Mouse (Mus musculus): ENCODE data around the gene Capns1. TPM values are rescaled to one million over a fixed set of nuclear protein-coding genes. Genes with fewer than 3 reads are reported as not detected.

The Capns1 gene
- polyA plus RNA-seq, 1 experiment from 2014 or later, result 71.7 TPM

DNA sequence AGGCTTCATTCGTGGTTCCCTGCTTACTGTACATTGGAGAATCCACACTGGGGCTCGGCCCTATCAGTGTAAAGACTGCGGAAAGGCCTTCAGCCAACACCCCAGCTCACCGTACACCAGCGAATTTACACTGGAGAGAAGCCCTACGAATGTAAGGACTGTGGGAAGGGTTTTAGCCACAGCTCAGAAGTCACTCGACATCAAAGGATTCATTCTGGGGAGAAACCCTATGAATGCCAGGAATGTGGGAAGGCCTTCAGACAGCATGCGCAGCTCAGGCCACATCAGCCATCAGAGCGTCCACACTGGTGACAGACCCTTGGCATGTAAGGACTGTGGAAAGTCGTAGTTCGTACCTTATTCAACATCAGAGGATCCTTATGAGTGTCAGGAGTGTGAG, 20.4 kb downstream of the Capns1 start:
- Histone ChIP-seq H3K4me3 (ENCODE audit: low read depth, low read length) (no peak overlapping the region), H3K4me2 (no peak overlapping the region), H3K27me3 (ENCODE audit: control insufficient read depth, insufficient read depth, low read length) (no peaks in the 10 kb centered on the region), H3K9me3 (replicated peaks; ENCODE audit: control insufficient read depth, low read length) (no peaks in the 10 kb centered on the region), H3K9ac (ENCODE audit: low read depth, low read length) (no peak overlapping the region), H3K4me1 (ENCODE audit: control insufficient read depth, insufficient read depth, low read length) (no peaks in the 10 kb centered on the region), H3K27ac (ENCODE audit: low read depth, low read length) (no peak overlapping the region), H3K36me3 (ENCODE audit: control insufficient read depth, insufficient read depth, low read length) (peaks cover 11% of the 10 kb centered on the region)
- no peak for ATAC-seq (replicated peaks; ENCODE audit: insufficient number of reproducible peaks, low FRiP score, low TSS enrichment)
- WGBS (ENCODE audit: insufficient replicate concordance), result 62% methylated on average over 11 of the region's 11 CpGs

DNA sequence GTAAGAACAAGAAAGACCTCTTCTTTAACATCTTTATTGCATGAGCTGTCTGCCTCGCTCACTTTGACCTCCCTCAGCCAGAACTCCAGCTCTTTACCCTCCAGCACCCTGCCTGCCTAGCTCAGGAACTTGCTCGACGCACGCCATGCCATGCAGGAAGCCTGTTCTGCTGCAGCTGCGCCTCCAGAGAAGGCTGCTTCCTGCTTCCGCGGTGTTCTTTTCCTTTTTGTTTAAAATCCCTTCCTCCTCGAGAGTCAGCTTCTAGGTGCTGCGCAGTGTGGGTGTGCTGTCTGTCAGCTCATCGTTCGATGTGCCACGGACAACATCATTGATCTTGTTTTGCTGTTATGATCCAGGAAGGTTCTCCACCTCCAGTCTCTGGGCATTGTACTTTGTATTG, 22.1 kb downstream of the Capns1 start:
- Histone ChIP-seq H3K27ac (ENCODE audit: low read depth, low read length) (no peak overlapping the region), H3K9me3 (replicated peaks; ENCODE audit: control insufficient read depth, low read length) (no peaks in the 10 kb centered on the region), H3K9ac (ENCODE audit: low read depth, low read length) (no peak overlapping the region), H3K4me3 (ENCODE audit: low read depth, low read length) (no peak overlapping the region), H3K4me1 (ENCODE audit: control insufficient read depth, insufficient read depth, low read length) (no peaks in the 10 kb centered on the region), H3K4me2 (no peak overlapping the region), H3K36me3 (ENCODE audit: control insufficient read depth, insufficient read depth, low read length) (peaks cover 11% of the 10 kb centered on the region), H3K27me3 (ENCODE audit: control insufficient read depth, insufficient read depth, low read length) (no peaks in the 10 kb centered on the region)
- 71% methylated on average over 12 of the region's 12 CpGs for WGBS (ENCODE audit: insufficient replicate concordance)
- no peak for ATAC-seq (replicated peaks; ENCODE audit: insufficient number of reproducible peaks, low FRiP score, low TSS enrichment)

DNA sequence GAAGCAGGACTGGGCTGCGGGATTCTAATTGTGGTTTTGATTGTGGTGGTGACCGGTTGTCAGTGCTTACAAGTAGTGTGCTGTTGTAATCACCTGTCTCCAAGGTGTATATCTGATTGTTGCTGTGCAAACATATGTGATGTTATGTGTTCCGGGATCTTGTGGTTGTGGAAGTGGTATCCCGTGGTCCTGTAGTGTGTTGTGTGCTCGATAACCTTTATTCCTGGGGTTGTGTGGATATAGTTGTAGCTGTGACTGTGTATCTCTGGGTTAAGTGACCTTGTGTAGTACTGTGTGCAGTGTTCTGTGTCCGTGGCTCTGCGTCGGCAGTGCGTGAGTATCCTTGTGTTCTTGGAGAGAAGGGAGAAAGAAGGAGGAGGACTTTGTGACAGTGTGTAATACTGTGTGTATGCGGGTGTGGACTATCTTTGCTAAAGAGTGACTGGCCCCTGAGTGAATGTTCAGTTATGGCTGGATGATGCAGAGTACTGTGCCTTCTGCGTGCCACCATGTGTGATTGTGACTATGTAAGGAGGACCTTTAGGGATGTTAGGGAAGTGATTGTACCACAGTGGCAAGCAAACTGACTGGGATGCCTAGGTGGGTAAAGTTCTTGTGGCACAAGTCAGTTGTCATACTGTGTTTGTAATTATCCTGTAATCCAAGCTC, 28.2 kb downstream of the Capns1 start:
- peaks cover 10% of the 10 kb centered on the region for H3K36me3 ChIP-seq (ENCODE audit: control insufficient read depth, insufficient read depth, low read length)
- 30% methylated on average over 11 of the region's 11 CpGs for WGBS (ENCODE audit: insufficient replicate concordance)
- peak overlapping the region; percentile 98 for H3K9ac ChIP-seq (ENCODE audit: low read depth, low read length)
- H3K4me1 ChIP-seq (ENCODE audit: control insufficient read depth, insufficient read depth, low read length), result peaks cover 9% of the 10 kb centered on the region
- peak overlapping the region; percentile 74 for H3K4me3 ChIP-seq (ENCODE audit: low read depth, low read length)
- 0 out of 2 replicates have a peak, but pooled peaks cover 2% of the 10 kb centered on the region for H3K9me3 ChIP-seq (replicated peaks; ENCODE audit: control insufficient read depth, low read length)
- no peak overlapping the region for H3K27ac ChIP-seq (ENCODE audit: low read depth, low read length)
- no peaks in the 10 kb centered on the region for H3K27me3 ChIP-seq (ENCODE audit: control insufficient read depth, insufficient read depth, low read length)
- no peak; the same call in 1 of the 2 replicates for ATAC-seq (replicated peaks; ENCODE audit: insufficient number of reproducible peaks, low FRiP score, low TSS enrichment)
- H3K4me2 ChIP-seq, result peak overlapping the region; percentile 80

DNA sequence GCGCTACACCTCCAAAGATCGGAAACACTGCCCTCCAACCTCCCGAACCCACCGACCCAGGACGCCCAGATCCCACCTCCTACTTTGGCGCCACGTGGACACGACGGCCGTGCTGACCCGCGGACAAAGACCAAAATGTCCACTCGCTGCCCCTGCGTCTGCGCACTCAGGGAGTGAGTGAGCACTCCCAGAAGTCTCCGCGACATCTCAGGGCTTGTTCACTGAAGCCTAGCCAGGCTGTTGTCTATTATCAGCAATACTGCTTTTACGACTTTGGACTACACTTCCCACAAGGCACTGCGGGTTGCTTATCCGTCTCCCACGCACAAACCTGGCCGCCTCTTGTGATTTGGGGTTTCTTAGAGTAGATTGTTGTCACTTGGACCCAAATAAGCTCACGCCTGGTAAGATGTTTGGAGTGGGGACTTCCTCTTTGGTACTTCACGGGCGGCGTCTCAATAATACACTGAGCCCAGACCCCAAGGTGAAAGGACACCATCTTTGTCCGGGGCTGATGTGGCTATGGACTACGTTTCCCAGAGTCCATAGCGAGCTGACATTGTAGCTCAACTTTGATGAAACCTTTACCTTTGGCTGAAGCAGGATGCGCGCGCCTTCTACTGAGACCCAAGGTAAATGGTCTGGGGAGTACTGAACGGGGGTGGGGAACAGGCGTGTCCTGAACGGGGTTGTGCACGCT, 28.9 kb downstream of the Capns1 start, which contains the start of gene Zfp146:
TSS of gene Zfp146 (minus strand) at position 168 of the 700 bp plus-strand sequence.
- Histone ChIP-seq H3K27me3 (ENCODE audit: control insufficient read depth, insufficient read depth, low read length) (no peaks in the 10 kb centered on the region), H3K4me2 (peak within 1 kb of the TSS; percentile 80), H3K9ac (ENCODE audit: low read depth, low read length) (peak within 1 kb of the TSS; percentile 98), H3K4me3 (ENCODE audit: low read depth, low read length) (peak within 1 kb of the TSS; percentile 74), H3K9me3 (replicated peaks; ENCODE audit: control insufficient read depth, low read length) (0 out of 2 replicates have a peak, but pooled peaks cover 2% of the 10 kb centered on the region), H3K27ac (ENCODE audit: low read depth, low read length) (peak within 1 kb of the TSS; percentile 86), H3K36me3 (ENCODE audit: control insufficient read depth, insufficient read depth, low read length) (peaks cover 15% of the 10 kb centered on the region), H3K4me1 (ENCODE audit: control insufficient read depth, insufficient read depth, low read length) (peaks cover 9% of the 10 kb centered on the region)
- under 1% methylated on average over 36 of the region's 36 CpGs for WGBS (ENCODE audit: insufficient replicate concordance)
- peak; percentile 96 for ATAC-seq (replicated peaks; ENCODE audit: insufficient number of reproducible peaks, low FRiP score, low TSS enrichment)

DNA sequence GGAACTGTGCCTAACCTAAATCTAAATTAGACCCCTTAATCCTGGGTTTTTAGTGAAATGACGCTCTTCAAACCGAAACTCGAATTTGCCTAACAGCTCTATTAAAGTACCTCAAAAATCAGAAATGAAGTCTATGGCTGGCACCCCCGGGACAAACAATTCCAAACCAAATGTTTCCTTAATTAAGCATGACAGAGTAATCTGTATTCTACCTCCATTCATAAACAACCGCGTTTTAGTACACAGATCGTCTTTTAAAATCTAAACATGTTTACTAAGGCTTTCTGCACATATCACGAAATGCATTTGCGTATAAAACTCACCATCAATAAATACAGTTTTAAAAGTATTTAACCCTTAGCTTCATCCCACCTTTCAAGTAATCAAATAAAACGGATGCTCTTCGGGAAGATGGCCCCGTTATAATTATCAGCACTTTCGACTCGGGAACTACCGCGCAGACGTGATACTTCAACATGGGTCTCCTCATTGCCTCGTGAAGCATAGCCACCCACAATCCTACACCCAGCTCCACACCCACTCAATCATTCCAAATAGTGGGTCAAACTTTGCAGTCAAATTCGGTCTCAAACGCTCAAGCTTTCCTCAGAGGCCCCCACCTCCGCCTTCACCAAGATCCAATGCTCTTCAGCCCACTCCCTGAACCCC, 29.6 kb downstream of the Capns1 start:
- Histone ChIP-seq H3K27ac (ENCODE audit: low read depth, low read length) (peak overlapping the region; percentile 86), H3K36me3 (ENCODE audit: control insufficient read depth, insufficient read depth, low read length) (peaks cover 15% of the 10 kb centered on the region), H3K9me3 (replicated peaks; ENCODE audit: control insufficient read depth, low read length) (peaks cover 2% of the 10 kb centered on the region; the same call in 1 of the 2 replicates), H3K4me3 (ENCODE audit: low read depth, low read length) (peak overlapping the region; percentile 74), H3K4me1 (ENCODE audit: control insufficient read depth, insufficient read depth, low read length) (peaks cover 9% of the 10 kb centered on the region), H3K4me2 (peak overlapping the region; percentile 80), H3K9ac (ENCODE audit: low read depth, low read length) (peak overlapping the region; percentile 98), H3K27me3 (ENCODE audit: control insufficient read depth, insufficient read depth, low read length) (no peaks in the 10 kb centered on the region)
- ATAC-seq (replicated peaks; ENCODE audit: insufficient number of reproducible peaks, low FRiP score, low TSS enrichment), result 0 out of 2 replicates have a peak, but pooled peaks have one; percentile 1
- WGBS (ENCODE audit: insufficient replicate concordance), result 2% methylated on average over 21 of the region's 21 CpGs

DNA sequence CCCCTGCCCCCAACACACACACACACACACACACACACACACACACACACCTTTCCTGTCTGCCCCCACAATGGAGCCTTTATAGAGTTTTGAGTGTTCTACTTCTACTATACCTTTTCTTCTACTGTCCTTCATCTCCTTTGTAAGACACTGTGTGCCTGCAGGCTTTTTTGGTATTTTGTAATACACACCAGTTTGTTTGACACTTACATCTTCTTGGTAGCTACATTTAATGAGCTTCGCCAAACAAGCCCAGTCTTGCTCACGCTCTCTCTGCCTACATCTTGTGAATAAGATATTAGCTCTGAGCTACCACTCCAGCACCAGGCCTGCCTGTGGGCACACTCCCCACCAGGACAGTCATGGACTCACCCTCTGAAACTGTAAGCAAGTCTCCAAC, 33.9 kb downstream of the Capns1 start:
- Histone ChIP-seq H3K27ac (ENCODE audit: low read depth, low read length) (no peak overlapping the region), H3K4me3 (ENCODE audit: low read depth, low read length) (no peak overlapping the region), H3K9me3 (replicated peaks; ENCODE audit: control insufficient read depth, low read length) (peaks cover 28% of the 10 kb centered on the region), H3K27me3 (ENCODE audit: control insufficient read depth, insufficient read depth, low read length) (no peaks in the 10 kb centered on the region), H3K9ac (ENCODE audit: low read depth, low read length) (no peak overlapping the region), H3K4me1 (ENCODE audit: control insufficient read depth, insufficient read depth, low read length) (0 out of 2 replicates have a peak, but pooled peaks cover 5% of the 10 kb centered on the region), H3K4me2 (no peak overlapping the region), H3K36me3 (ENCODE audit: control insufficient read depth, insufficient read depth, low read length) (peaks cover 55% of the 10 kb centered on the region)
- WGBS (ENCODE audit: insufficient replicate concordance), result 95% methylated on average over 2 of the region's 2 CpGs
- no peak for ATAC-seq (replicated peaks; ENCODE audit: insufficient number of reproducible peaks, low FRiP score, low TSS enrichment)

DNA sequence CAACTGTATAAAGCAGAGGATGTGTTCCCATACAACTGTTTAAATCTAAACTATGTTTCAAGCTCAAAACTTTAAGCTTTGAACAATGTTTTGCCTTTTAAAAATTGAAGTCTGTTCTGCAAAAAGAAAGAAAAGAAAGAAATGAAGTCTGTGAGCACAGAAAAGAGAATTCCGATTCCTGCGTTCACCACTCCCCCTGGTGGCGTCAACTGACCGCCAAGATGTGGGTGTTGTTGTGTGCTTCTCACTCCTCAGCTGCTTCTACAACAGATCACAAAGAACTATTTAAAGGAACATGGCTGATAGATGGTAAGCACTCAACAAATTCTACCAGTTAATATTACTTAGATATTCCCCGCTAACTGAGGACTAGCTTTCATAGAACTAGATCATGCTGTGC, 35.5 kb downstream of the Capns1 start:
- ATAC-seq (replicated peaks; ENCODE audit: insufficient number of reproducible peaks, low FRiP score, low TSS enrichment), result no peak
- H3K4me1 ChIP-seq (ENCODE audit: control insufficient read depth, insufficient read depth, low read length), result 0 out of 2 replicates have a peak, but pooled peaks cover 4% of the 10 kb centered on the region
- H3K9ac ChIP-seq (ENCODE audit: low read depth, low read length), result no peak overlapping the region
- no peak overlapping the region for H3K27ac ChIP-seq (ENCODE audit: low read depth, low read length)
- peaks cover 39% of the 10 kb centered on the region for H3K9me3 ChIP-seq (replicated peaks; ENCODE audit: control insufficient read depth, low read length)
- H3K36me3 ChIP-seq (ENCODE audit: control insufficient read depth, insufficient read depth, low read length), result peaks cover 72% of the 10 kb centered on the region
- no peak overlapping the region for H3K4me3 ChIP-seq (ENCODE audit: low read depth, low read length)
- WGBS (ENCODE audit: insufficient replicate concordance), result 97% methylated on average over 5 of the region's 5 CpGs
- no peaks in the 10 kb centered on the region for H3K27me3 ChIP-seq (ENCODE audit: control insufficient read depth, insufficient read depth, low read length)
- no peak overlapping the region for H3K4me2 ChIP-seq

DNA sequence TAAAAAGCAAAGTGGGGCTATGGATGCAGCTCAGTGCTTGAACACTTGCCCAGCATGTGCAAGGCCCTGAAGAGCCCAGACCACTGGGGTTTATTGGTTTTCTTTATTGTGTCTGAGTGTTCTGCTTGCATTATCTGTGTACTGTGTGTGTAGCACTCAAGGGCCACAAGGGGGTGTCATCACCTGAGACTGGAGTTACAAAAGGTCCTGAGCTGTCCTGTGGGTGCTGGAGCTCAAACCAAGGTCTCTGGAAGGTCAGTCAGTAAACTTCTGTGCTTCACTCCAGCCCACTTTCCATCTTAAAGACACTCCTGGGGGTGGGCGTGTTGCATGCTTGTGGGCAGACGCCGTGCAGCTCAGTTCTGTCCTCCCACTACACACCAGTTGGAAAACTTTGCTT, 43.1 kb downstream of the Capns1 start:
- Histone ChIP-seq H3K27ac (ENCODE audit: low read depth, low read length) (no peak overlapping the region), H3K4me3 (ENCODE audit: low read depth, low read length) (no peak overlapping the region), H3K4me1 (ENCODE audit: control insufficient read depth, insufficient read depth, low read length) (no peaks in the 10 kb centered on the region), H3K36me3 (ENCODE audit: control insufficient read depth, insufficient read depth, low read length) (peaks cover 68% of the 10 kb centered on the region), H3K9me3 (replicated peaks; ENCODE audit: control insufficient read depth, low read length) (peaks cover 63% of the 10 kb centered on the region), H3K9ac (ENCODE audit: low read depth, low read length) (no peak overlapping the region), H3K27me3 (ENCODE audit: control insufficient read depth, insufficient read depth, low read length) (no peaks in the 10 kb centered on the region), H3K4me2 (no peak overlapping the region)
- WGBS (ENCODE audit: insufficient replicate concordance), result 93% methylated on average over 3 of the region's 3 CpGs
- no peak for ATAC-seq (replicated peaks; ENCODE audit: insufficient number of reproducible peaks, low FRiP score, low TSS enrichment)
